Mouse (Mus musculus) liver, adult 2 months (tissue): ENCODE measurements around the gene Rfx1. TPM values are rescaled to one million over a fixed set of nuclear protein-coding genes. Genes with fewer than 3 reads are reported as not detected.

Source experiments
- DNase-seq: peaks from one replicate; pipeline ENCODE4 v3.0.0-alpha.2; 2011; ENCODE audit warnings: low read depth, low spot score; ENCODE audit errors: extremely low read depth
- H3K27ac ChIP-seq: fragments of 200-500 bp; replicated peaks from 2 replicates; pipeline ENCODE4 v1.5.1; 2012; ENCODE audit warnings: low read depth, mild to moderate bottlenecking, control low read depth, inconsistent platforms, low read length; ENCODE audit not compliant: insufficient read depth
- H3K27me3 ChIP-seq: fragments of 200-500 bp; 2 replicates; pipeline ENCODE4 v1.6.1; 2012; ENCODE audit warnings: mild to moderate bottlenecking, moderate library complexity, low read length, inconsistent platforms; ENCODE audit not compliant: control insufficient read depth, insufficient read depth
- H3K36me3 ChIP-seq: fragments of 200-500 bp; 2 replicates; pipeline ENCODE4 v1.6.1; 2012; ENCODE audit warnings: low read length, inconsistent platforms; ENCODE audit not compliant: control insufficient read depth, insufficient read depth
- H3K4me1 ChIP-seq: fragments of 200-500 bp; 2 replicates; pipeline ENCODE4 v1.6.1; 2011; ENCODE audit warnings: low read length; ENCODE audit not compliant: control insufficient read depth, insufficient read depth
- H3K4me3 ChIP-seq: fragments of 200-500 bp; 2 replicates; pipeline ENCODE4 v1.5.1; 2011; ENCODE audit warnings: low read depth, mild to moderate bottlenecking, control low read depth, low read length, moderate library complexity; ENCODE audit not compliant: insufficient read depth
- H3K79me2 ChIP-seq: fragments of 200-500 bp; 2 replicates; pipeline ENCODE4 v1.6.1; 2012; ENCODE audit warnings: inconsistent platforms, mild to moderate bottlenecking, low read length, moderate library complexity; ENCODE audit not compliant: control insufficient read depth, insufficient read depth
- H3K9ac ChIP-seq: fragments of 200-500 bp; 2 replicates; pipeline ENCODE4 v1.6.1; 2012; ENCODE audit warnings: low read depth, mild to moderate bottlenecking, control low read depth, inconsistent platforms, low read length
- CTCF ChIP-seq: fragments of 200-500 bp; IDR thresholded peaks from 2 replicates; pipeline ENCODE4 v1.5.1; 2011; ENCODE audit warnings: low read depth, low read length, control low read depth
- POLR2A ChIP-seq: fragments of 200-500 bp; IDR thresholded peaks from 2 replicates; pipeline ENCODE4 v1.6.1; 2011; ENCODE audit warnings: low read length, control low read depth; ENCODE audit not compliant: insufficient read depth; ENCODE audit errors: extremely low read depth
- whole genome bisulfite sequencing: fragments of 180-500 bp; shearing (Covaris S2); methylation state at CpG from one replicate; pipeline ENCODE4 v1.1.7; 2018; 5-methylcytosine and 5-hydroxymethylcytosine counted together
- polyA plus RNA-seq: library from polyadenylated mRNA; depleted of rRNA; stranded (reverse); fragments of >200 nt; gene quantifications from 2 replicates; pipeline ENCODE4 v1.2.3, GENCODE M21; 2012; rRNA removed
- total RNA-seq: library from RNA; depleted of rRNA; stranded (reverse); fragments of >200 nt; gene quantifications from 2 replicates; pipeline ENCODE4 v1.2.3, GENCODE M21; 2014; rRNA removed

Rfx1 gene
- total and polyA plus RNA-seq, 2 experiments, result 1.8 to 8.3 TPM

- no peak for TF ChIP-seq CTCF
- TF ChIP-seq POLR2A, result no peak
- H3K79me2 ChIP-seq, result no peaks in the 10 kb centered on the region
- H3K4me3 ChIP-seq, result no peak overlapping the region
- peaks cover 23% of the 10 kb centered on the region for H3K36me3 ChIP-seq
- no peaks in the 10 kb centered on the region for H3K4me1 ChIP-seq
- H3K27me3 ChIP-seq, result no peaks in the 10 kb centered on the region
- 92% methylated on average over 4 of the region's 4 CpGs for WGBS
- no peak overlapping the region for H3K27ac ChIP-seq
- no peak overlapping the region for H3K9ac ChIP-seq
- no peak for DNase-seq
Observed at GRCm38 (mm10) chr8:84140838-84141237, 74.2 kb downstream of the Rfx1 start.

DNA sequence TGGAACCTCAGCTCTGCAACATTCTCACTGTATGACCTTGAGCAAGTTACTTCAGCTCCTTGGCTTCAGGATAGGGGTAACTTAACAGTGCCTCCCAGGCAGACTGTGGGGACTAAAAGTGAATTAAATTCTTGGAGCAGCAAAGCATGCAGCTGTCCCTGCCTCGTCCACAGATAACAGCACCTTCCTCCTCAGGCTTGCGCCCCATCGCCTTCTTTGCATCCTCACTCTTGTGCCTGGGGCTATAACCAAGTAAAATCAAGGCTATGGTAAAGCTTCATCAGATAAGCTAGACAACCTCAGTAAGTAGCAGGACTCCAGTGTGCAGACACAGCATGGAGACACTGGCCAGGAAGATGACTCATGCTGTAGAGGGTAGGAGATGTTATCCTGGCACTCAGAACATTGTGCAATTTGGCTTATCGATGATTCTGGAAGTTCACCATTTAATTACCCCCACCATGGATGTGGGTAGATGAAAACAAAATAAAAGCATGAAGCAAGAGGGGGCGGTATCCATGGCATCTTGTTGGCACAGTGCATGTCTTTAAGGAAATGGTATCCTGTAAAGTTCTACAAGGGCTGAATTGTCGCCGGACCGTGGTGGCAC lies 78.1 kb downstream of the Rfx1 start:
- peaks cover 16% of the 10 kb centered on the region for H3K36me3 ChIP-seq
- H3K79me2 ChIP-seq, result no peaks in the 10 kb centered on the region
- H3K9ac ChIP-seq, result no peak overlapping the region
- DNase-seq, result no peak
- peaks cover 7% of the 10 kb centered on the region for H3K4me1 ChIP-seq
- H3K27me3 ChIP-seq, result no peaks in the 10 kb centered on the region
- H3K27ac ChIP-seq, result no peak overlapping the region
- no peak for TF ChIP-seq CTCF
- no peak for TF ChIP-seq POLR2A
- 83% methylated on average over 8 of the region's 8 CpGs for WGBS
- no peak overlapping the region for H3K4me3 ChIP-seq

Other genes with a start within 250 kb of the Rfx1 start
- 1.6 TPM in 2 replicates for gene Adgrl1, start 166.7 kb upstream of the Rfx1 start, total RNA-seq
- 2.7 and 3.5 TPM in 2 replicates for gene Adgrl1, start 166.7 kb upstream of the Rfx1 start, polyA plus RNA-seq
- 1.8 and 2.0 TPM in 2 replicates for gene Gm10644, start 111.6 kb upstream of the Rfx1 start, total RNA-seq
- 4.0 and 4.3 TPM in 2 replicates for gene Gm10644, start 111.6 kb upstream of the Rfx1 start, polyA plus RNA-seq
- 0.37 and 1.1 TPM in 2 replicates for gene Asf1b, start 111.3 kb upstream of the Rfx1 start, total RNA-seq
- 0.86 and 1.4 TPM in 2 replicates for gene Asf1b, start 111.3 kb upstream of the Rfx1 start, polyA plus RNA-seq
- gene Prkaca, start 93.8 kb upstream of the Rfx1 start, total RNA-seq, result 23.0 and 24.9 TPM in 2 replicates
- 47.8 and 56.5 TPM in 2 replicates for gene Prkaca, start 93.8 kb upstream of the Rfx1 start, polyA plus RNA-seq
- 4.0 and 7.2 TPM in 2 replicates for gene Samd1, start 69.2 kb upstream of the Rfx1 start, total RNA-seq
- 11.9 and 12.2 TPM in 2 replicates for gene Samd1, start 69.2 kb upstream of the Rfx1 start, polyA plus RNA-seq
- gene 1700067K01Rik, start 65.3 kb upstream of the Rfx1 start, total RNA-seq, result 0.20 and 0.46 TPM in 2 replicates
- gene 1700067K01Rik, start 65.3 kb upstream of the Rfx1 start, polyA plus RNA-seq, result 0.11 and 0.26 TPM in 2 replicates
- gene 2210011C24Rik, start 54.7 kb upstream of the Rfx1 start, total RNA-seq, result 0.20 and 0.28 TPM in 2 replicates
- 0.21 and 0.34 TPM in 2 replicates for gene 2210011C24Rik, start 54.7 kb upstream of the Rfx1 start, polyA plus RNA-seq
- gene Palm3, start 45.4 kb upstream of the Rfx1 start, total RNA-seq, result not detected in 2 replicates
- not detected in 2 replicates for gene Palm3, start 45.4 kb upstream of the Rfx1 start, polyA plus RNA-seq
- gene Il27ra, start 24.2 kb upstream of the Rfx1 start, total RNA-seq, result 1.4 and 1.5 TPM in 2 replicates
- gene Il27ra, start 24.2 kb upstream of the Rfx1 start, polyA plus RNA-seq, result 1.4 and 2.1 TPM in 2 replicates
- gene Rln3, start 21.8 kb upstream of the Rfx1 start, total RNA-seq, result not detected in 2 replicates
- not detected in 2 replicates for gene Rln3, start 21.8 kb upstream of the Rfx1 start, polyA plus RNA-seq
- gene Gm10643, start 1.7 kb upstream of the Rfx1 start, total RNA-seq, result 0.65 and 0.74 TPM in 2 replicates
- gene Gm10643, start 1.7 kb upstream of the Rfx1 start, polyA plus RNA-seq, result 0.10 TPM in 1 of 2 replicates, not detected in the other
- gene Dcaf15, start 37.9 kb downstream of the Rfx1 start, total RNA-seq, result 1.4 and 2.2 TPM in 2 replicates
- gene Dcaf15, start 37.9 kb downstream of the Rfx1 start, polyA plus RNA-seq, result 9.2 and 9.9 TPM in 2 replicates
- 0.13 TPM in 1 of 2 replicates, not detected in the other for gene Podnl1, start 59.2 kb downstream of the Rfx1 start, total RNA-seq
- 0.51 and 0.86 TPM in 2 replicates for gene Podnl1, start 59.2 kb downstream of the Rfx1 start, polyA plus RNA-seq
- 4.0 and 5.6 TPM in 2 replicates for gene Cc2d1a, start 81.1 kb downstream of the Rfx1 start, total RNA-seq
- gene Cc2d1a, start 81.1 kb downstream of the Rfx1 start, polyA plus RNA-seq, result 10.4 and 10.6 TPM in 2 replicates
- not detected in 2 replicates for gene 4930432K21Rik, start 81.2 kb downstream of the Rfx1 start, total RNA-seq
- gene 4930432K21Rik, start 81.2 kb downstream of the Rfx1 start, polyA plus RNA-seq, result 0.07 and 0.11 TPM in 2 replicates
- gene Nanos3, start 118.4 kb downstream of the Rfx1 start, total RNA-seq, result not detected in 2 replicates
- gene Nanos3, start 118.4 kb downstream of the Rfx1 start, polyA plus RNA-seq, result not detected in 2 replicates
- 2.8 and 3.7 TPM in 2 replicates for gene Zswim4, start 170.2 kb downstream of the Rfx1 start, total RNA-seq
- gene Zswim4, start 170.2 kb downstream of the Rfx1 start, polyA plus RNA-seq, result 6.9 and 8.4 TPM in 2 replicates
- 103 and 115 TPM in 2 replicates for gene D8Ertd738e, start 182.9 kb downstream of the Rfx1 start, total RNA-seq
- gene D8Ertd738e, start 182.9 kb downstream of the Rfx1 start, polyA plus RNA-seq, result 99.3 and 105 TPM in 2 replicates
- gene Mri1, start 190.5 kb downstream of the Rfx1 start, total RNA-seq, result 17.1 and 25.8 TPM in 2 replicates
- 43.1 and 75.7 TPM in 2 replicates for gene Mri1, start 190.5 kb downstream of the Rfx1 start, polyA plus RNA-seq
- 2.3 and 6.9 TPM in 2 replicates for gene Ccdc130, start 203.5 kb downstream of the Rfx1 start, total RNA-seq
- gene Ccdc130, start 203.5 kb downstream of the Rfx1 start, polyA plus RNA-seq, result 8.7 and 19.1 TPM in 2 replicates